Mouse (Mus musculus): ENCODE measurements around the gene Bmp4.

The Bmp4 gene

GRCm38 (mm10) chr14:46390249-46390775, at the start of gene Bmp4:
TSS of gene Bmp4 (minus strand) at chr14:46390669.
- DNase-seq, result no peak

DNA sequence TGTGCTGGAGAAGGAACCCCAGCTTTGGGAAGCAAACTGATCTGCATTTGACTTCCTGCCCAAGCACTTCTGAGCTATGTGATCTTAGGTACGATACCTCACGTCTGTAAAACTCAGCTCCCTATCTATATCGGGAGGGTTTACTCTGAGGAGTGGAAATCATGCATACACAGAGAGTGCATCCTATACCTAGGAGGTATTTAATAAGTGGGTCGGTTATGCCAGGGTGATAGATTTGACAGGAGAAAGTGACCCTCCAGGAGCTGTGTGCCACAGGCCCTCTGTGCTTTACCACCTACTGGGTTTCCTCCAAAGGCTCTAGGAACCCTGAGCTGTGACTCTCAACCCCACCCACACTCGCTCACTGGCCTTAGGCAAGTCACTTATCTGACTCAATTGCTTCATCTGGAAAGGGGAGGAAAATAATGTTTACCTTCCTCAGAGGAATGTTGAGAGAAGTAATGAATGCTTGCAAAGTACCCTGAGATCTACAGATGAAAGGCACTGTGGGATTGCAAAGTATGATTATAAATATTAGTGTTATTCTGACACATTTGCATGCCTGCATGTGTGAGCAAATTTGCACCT, 49.1 kb upstream of the Bmp4 start:
- no peak for DNase-seq

DNA sequence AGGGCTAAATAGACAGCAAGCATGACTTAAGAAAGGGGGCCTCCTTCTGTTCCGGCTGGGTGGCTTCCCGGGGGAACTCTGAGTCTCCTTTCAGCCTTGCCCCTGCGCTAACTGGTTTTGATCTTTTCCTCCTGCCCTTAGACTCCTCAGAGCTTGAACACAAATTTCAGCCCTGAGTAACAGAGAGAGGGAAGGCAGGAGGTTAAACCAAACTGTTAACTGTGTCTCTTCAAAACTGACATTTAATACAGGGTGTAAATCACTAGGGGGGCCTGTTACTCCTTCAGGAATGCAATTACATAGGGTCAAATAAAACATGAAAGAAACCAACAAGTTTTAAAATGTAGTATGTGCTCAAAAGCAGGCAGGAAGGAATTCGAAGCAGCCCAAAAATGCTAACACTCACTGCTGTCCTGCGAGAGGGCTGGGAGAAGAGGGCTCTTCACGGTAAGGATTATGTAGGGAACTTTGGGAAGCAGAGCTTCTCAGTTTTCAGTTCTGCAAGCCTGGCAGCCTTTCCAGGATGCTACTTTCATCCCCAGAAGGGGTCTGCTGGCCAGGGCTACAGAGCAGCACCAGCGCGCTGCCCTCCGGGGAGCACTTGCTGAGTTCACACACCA, 46.1 kb upstream of the Bmp4 start:
- DNase-seq, result no peak

DNA sequence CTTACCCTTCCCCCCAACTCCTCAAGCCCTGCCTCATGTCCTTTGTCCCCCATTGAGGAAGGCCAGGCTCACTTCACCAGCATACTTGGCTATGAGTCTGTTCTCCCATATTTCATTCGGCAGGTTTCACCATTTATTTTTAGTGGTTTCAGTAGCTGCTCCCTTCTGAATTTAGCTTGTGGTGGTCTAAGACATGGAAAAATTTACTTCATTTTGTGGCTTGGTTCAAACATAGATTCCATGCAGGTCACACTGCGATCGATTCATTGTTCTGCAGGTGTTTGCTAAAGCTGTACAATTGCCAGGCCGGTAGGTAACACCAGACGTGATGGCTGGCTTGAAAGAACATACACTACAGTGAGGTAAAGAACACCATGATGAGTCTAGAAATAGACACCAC, 39.8 kb upstream of the Bmp4 start:
- no peak for DNase-seq

DNA sequence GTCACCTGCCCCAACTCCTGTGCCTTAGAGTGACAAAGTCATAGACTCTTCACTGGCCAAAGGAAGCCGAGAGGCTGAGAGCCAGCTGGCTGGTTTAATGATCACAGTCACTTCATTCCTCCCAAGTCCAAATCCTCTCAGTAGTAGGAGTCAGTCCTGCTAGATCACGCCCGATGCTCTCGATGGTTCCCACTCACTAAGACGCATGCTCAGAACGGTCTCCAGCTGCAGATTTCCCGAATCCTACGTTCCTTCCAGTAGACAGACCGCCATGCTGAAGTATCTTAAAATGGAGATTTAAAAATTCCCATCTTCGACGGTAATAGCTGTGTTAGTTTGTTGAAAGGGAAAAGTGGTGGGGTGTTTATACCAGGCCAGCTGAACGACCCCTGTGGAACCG, 36.8 kb upstream of the Bmp4 start:
- DNase-seq, result no peak

GRCm38 (mm10) chr14:46421823-46422222, 31.4 kb upstream of the Bmp4 start:
- DNase-seq, result no peak

GRCm38 (mm10) chr14:46419269-46419668, 28.8 kb upstream of the Bmp4 start:
- no peak for DNase-seq

DNA sequence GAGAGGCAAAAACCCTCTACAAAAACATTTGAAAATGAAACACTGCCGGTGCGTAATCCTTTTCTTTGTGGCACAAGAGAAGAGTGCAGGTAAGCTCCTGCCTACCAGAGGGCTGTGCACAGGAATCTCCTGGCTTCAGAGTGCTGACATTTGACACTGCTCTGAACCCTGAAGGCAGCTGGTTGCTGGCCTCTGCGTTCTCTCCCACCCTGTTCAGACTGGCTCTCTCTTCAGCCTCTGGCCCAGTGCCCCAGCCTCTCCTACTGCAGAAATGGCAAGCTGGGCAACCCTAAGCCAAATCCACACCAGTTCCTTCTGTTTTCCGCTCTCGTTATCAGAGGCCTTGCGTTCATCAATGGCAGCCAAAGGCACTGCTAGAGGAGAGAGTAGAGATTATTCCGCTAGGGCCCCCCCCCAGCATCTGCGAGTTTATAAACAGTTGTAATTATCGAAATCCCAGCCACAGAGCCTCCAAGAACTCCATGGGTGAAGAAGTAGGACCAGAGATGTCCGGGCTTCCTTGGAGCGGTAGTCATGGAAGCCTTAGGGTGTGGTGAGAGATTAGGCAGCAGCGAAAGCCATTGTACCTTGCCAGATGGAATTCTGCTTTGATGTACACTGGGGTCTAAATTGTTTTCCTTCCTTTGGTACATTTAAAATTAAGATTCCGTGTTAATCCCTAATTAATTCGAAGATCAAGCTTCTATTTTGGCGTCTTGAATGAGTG, 28.1 kb upstream of the Bmp4 start:
- no peak for DNase-seq

DNA sequence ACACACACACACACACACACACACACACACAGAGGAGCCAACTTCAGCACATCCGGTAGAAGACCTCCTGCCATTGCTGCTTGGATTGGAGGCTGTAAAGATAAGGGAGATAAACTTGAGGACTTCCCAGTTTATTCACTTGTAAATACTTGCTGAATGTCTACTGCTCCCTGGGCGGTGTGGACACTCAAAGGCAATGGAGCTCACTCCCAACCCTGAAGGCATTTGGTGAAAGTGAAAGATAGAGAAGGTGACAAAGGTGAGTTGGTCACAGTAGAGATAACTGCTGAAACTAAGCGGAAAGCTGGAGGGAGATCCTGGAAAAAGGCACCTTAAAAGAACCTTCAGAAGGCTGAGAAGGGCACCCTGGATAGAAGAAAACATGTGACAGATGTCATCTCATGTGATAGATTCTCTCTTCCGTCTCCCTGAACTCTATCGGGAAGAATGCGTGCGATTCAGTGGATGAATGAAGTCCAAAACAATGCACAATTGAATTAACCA, 22.1 kb upstream of the Bmp4 start:
- DNase-seq, result no peak

GRCm38 (mm10) chr14:46410557-46411120, 20.2 kb upstream of the Bmp4 start:
- DNase-seq, result no peak

- no peak for DNase-seq
Measured at GRCm38 (mm10) chr14:46409016-46409415, 18.5 kb upstream of the Bmp4 start.

DNA sequence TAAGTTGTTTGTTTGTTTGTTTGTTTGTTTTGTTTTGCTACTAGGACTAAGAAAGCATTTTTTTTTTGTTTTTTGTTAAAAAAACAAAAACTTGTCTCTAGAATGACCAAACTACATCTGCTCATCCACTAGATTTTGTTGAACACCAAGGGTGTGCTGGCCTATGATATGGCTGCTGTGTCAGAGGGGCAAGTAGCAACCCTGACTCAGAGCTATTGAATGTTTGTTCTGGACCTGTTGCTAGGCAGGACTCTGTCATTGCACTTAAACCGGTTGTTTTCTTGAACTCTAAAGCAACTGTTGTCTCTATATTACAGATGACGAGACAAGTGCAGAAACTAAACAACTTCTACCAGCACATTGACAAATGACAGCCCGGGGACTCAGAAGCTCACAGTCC, 17.9 kb upstream of the Bmp4 start:
- DNase-seq, result no peak

DNA sequence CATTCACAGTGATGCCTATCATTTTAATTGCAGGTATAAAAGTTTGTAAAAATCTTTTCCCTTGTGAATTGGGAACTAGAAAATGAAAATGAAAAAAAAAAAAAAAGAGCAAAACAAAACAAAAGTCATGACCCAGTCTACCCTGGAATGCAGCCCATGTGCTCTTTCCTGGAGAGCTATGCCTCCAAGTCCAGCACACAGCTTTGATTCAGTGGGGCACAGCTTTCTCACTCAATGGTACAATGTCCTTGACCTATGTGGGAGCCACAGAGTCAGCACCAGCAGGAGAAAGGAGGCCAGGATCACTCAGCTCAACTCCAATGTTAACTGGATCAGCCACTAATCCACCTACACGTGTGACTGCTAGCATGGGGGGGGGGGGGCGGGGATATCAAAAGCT, 9.5 kb upstream of the Bmp4 start:
- no peak for DNase-seq

GRCm38 (mm10) chr14:46398091-46398695, 7.7 kb upstream of the Bmp4 start:
- DNase-seq, result no peak

GRCm38 (mm10) chr14:46391621-46392170, 1.2 kb upstream of the Bmp4 start:
- DNase-seq, result no peak

GRCm38 (mm10) chr14:46389438-46390248, 826 bp downstream of the Bmp4 start:
- DNase-seq, result no peak

- no peak for DNase-seq
Measured at GRCm38 (mm10) chr14:46388636-46389035, 1.8 kb downstream of the Bmp4 start.

- no peak for DNase-seq
Measured at GRCm38 (mm10) chr14:46387821-46388481, 2.5 kb downstream of the Bmp4 start.

- no peak for DNase-seq
Measured at GRCm38 (mm10) chr14:46387357-46387671, 3.2 kb downstream of the Bmp4 start.

GRCm38 (mm10) chr14:46386478-46387356, 3.8 kb downstream of the Bmp4 start:
- DNase-seq, result no peak
